Mouse (Mus musculus) heart, embryonic 11.5 days (tissue): ENCODE data around the gene Cd2. TPM values are rescaled to one million over a fixed set of nuclear protein-coding genes. Genes with fewer than 3 reads are reported as not detected.

Experiments
- ATAC-seq: fragments of 200-750 bp; cut with Nextera tagmentation; replicated peaks from 2 replicates; pipeline ENCODE4 v1.8.0; 2017; ENCODE audit warnings: moderate library complexity; ENCODE audit not compliant: insufficient number of reproducible peaks, low FRiP score, low TSS enrichment
- H3K27ac ChIP-seq: fragments of 300-500 bp; sonication (generic); 2 replicates; pipeline ENCODE4 v1.5.1; 2014; ENCODE audit warnings: mild to moderate bottlenecking, low read depth, low read length
- H3K27me3 ChIP-seq: fragments of 300-500 bp; sonication (generic); 2 replicates; pipeline ENCODE4 v1.6.1; 2014; ENCODE audit warnings: mild to moderate bottlenecking, low read length, mixed read lengths; ENCODE audit not compliant: control insufficient read depth, insufficient read depth
- H3K36me3 ChIP-seq: fragments of 300-500 bp; sonication (generic); 2 replicates; pipeline ENCODE4 v1.6.1; 2014; ENCODE audit warnings: mild to moderate bottlenecking, low read length, moderate library complexity, mixed read lengths; ENCODE audit not compliant: control insufficient read depth, insufficient read depth
- H3K4me1 ChIP-seq: fragments of 300-500 bp; sonication (generic); 2 replicates; pipeline ENCODE4 v1.6.1; 2014; ENCODE audit warnings: low read length; ENCODE audit not compliant: control insufficient read depth, insufficient read depth
- H3K4me2 ChIP-seq: fragments of 300-500 bp; sonication (generic); 2 replicates; pipeline ENCODE4 v1.6.1; 2014; ENCODE audit warnings: mild to moderate bottlenecking, moderate library complexity
- H3K4me3 ChIP-seq: fragments of 300-500 bp; sonication (generic); 2 replicates; pipeline ENCODE4 v1.5.1; 2014; ENCODE audit warnings: low read depth, low read length
- H3K9ac ChIP-seq: fragments of 300-500 bp; sonication (generic); 2 replicates; pipeline ENCODE4 v1.6.1; 2014; ENCODE audit warnings: mild to moderate bottlenecking, low read depth, low read length, moderate library complexity
- H3K9me3 ChIP-seq: fragments of 300-500 bp; sonication (generic); replicated peaks from 2 replicates; pipeline ENCODE4 v1.6.1; 2016; ENCODE audit warnings: low read length; ENCODE audit not compliant: control insufficient read depth
- WGBS: fragments of 180-500 bp; shearing (Covaris S2); extraction: QIAGEN DNeasy Blood & Tissue Kit; methylation state at CpG from one replicate; pipeline ENCODE4 v1.1.7; 2014; ENCODE audit not compliant: insufficient replicate concordance; 5-methylcytosine and 5-hydroxymethylcytosine counted together
- polyA plus RNA-seq: library from polyadenylated mRNA; unstranded; fragments of >200 nt; fragmentation: Nextera tagmentation; extraction: Ambion mirVana; gene quantifications from 2 replicates; pipeline ENCODE4 v1.2.1, GENCODE M21; 2014

The Cd2 gene
- polyA plus RNA-seq, 1 experiment from 2014 or later: 0.20 TPM

- H3K9ac ChIP-seq: no peak overlapping the region
- H3K4me3 ChIP-seq: no peak overlapping the region
- peaks cover 14% of the 10 kb centered on the region; the same call in 1 of the 2 replicates for H3K4me1 ChIP-seq
- H3K9me3 ChIP-seq: no peaks in the 10 kb centered on the region
- H3K4me2 ChIP-seq: no peak overlapping the region
- no peak for ATAC-seq
- H3K27ac ChIP-seq: no peak overlapping the region
- H3K36me3 ChIP-seq: no peaks in the 10 kb centered on the region
- H3K27me3 ChIP-seq: no peaks in the 10 kb centered on the region
- WGBS: 80% methylated on average over 5 of the region's 5 CpGs
Measured at GRCm38 (mm10) chr3:101297221-101297620, 9.5 kb upstream of the Cd2 start.

- WGBS: 59% methylated on average over 15 of the region's 15 CpGs
- Histone ChIP-seq H3K27me3 (no peaks in the 10 kb centered on the region), H3K27ac (no peak overlapping the region)
Measured at GRCm38 (mm10) chr3:101295931-101296820, 8.4 kb upstream of the Cd2 start.

DNA sequence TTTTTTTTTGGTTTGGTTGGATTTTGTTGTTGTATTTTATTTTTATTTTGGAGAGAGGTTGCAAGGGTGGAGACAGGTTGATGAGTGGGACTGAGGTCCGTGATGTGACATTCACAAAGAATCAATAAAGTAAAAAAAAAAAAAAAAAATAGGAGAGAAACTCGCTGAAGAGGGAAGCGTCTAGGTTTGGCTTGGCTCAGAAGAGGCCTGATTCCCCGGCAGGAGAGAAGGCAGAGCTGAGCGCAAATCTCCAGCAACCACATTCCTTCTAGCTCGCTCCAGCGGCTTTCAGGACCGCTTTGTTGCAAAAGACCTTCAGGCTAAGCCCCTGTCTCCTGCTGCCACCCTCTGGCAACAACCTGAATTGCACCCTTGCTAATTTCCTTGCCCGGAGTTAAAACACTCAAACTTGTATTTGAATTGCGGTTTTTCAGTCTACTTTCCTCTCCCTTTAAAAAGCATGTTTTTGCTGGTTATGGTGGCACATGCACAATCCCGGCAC is 7.7 kb upstream of the Cd2 start:
- 4% methylated on average over 11 of the region's 11 CpGs for WGBS
- Histone ChIP-seq H3K9ac (no peak overlapping the region), H3K27me3 (no peaks in the 10 kb centered on the region), H3K4me1 (peaks cover 10% of the 10 kb centered on the region; the same call in 1 of the 2 replicates), H3K4me3 (no peak overlapping the region), H3K9me3 (no peaks in the 10 kb centered on the region), H3K36me3 (no peaks in the 10 kb centered on the region), H3K4me2 (peak overlapping the region; percentile 10; the same call in 1 of the 2 replicates), H3K27ac (no peak overlapping the region)
- 0 out of 2 replicates have a peak, but pooled peaks have one; percentile 40 for ATAC-seq

More at GRCm38 (mm10) chr3:101295931-101296820, 8.4 kb upstream of the Cd2 start:
- no peaks in the 10 kb centered on the region for H3K9me3 ChIP-seq
- no peak for ATAC-seq
- H3K4me1 ChIP-seq: peaks cover 14% of the 10 kb centered on the region; the same call in 1 of the 2 replicates
- H3K9ac ChIP-seq: no peak overlapping the region
- no peaks in the 10 kb centered on the region for H3K36me3 ChIP-seq
- H3K4me3 ChIP-seq: no peak overlapping the region
- H3K4me2 ChIP-seq: no peak overlapping the region

- 0 out of 2 replicates have a peak, but pooled peaks have one; percentile 49 for ATAC-seq
- 64% methylated on average over 10 of the region's 10 CpGs for WGBS
- peak overlapping the region; percentile 10; the same call in 1 of the 2 replicates for H3K4me2 ChIP-seq
- no peak overlapping the region for H3K27ac ChIP-seq
- H3K36me3 ChIP-seq: no peaks in the 10 kb centered on the region
- no peak overlapping the region for H3K4me3 ChIP-seq
- no peak overlapping the region for H3K9ac ChIP-seq
- H3K9me3 ChIP-seq: no peaks in the 10 kb centered on the region
- H3K27me3 ChIP-seq: no peaks in the 10 kb centered on the region
- H3K4me1 ChIP-seq: peaks cover 4% of the 10 kb centered on the region; the same call in 1 of the 2 replicates
Measured at GRCm38 (mm10) chr3:101294487-101295365, 7.0 kb upstream of the Cd2 start.

DNA sequence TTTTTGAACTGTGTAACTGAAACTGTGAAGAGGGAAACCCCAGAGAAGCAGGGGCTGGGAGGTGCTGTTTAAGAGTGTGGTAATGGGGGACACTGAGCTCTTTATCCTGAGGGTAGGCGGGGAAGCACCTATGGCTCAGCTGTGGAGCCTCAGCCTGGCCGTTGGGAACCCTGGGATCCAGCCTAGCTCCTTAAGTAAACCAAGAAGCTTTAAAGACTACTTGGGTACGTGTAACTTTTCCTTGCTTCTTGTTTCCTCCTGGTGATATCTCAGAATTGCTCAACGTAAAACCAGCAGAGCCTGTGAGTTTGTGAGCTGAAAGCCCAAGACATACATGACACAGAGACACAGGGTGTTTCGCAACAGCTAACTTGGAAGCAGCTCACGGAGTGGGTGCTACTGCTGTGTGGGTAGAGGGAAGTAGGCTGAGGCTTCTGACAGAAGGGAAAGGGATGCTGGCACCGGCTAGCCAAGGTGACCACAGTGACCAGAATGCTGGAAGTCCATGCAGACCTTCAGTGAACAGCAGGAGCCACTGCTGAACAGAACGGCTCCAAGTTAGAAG is 5.9 kb upstream of the Cd2 start:
- no peak overlapping the region for H3K9ac ChIP-seq
- no peak overlapping the region for H3K4me3 ChIP-seq
- no peak overlapping the region for H3K4me2 ChIP-seq
- no peaks in the 10 kb centered on the region for H3K9me3 ChIP-seq
- no peaks in the 10 kb centered on the region for H3K27me3 ChIP-seq
- H3K4me1 ChIP-seq: peaks cover 4% of the 10 kb centered on the region; the same call in 1 of the 2 replicates
- ATAC-seq: no peak
- no peak overlapping the region for H3K27ac ChIP-seq
- WGBS: 72% methylated on average over 8 of the region's 8 CpGs
- no peaks in the 10 kb centered on the region for H3K36me3 ChIP-seq

DNA sequence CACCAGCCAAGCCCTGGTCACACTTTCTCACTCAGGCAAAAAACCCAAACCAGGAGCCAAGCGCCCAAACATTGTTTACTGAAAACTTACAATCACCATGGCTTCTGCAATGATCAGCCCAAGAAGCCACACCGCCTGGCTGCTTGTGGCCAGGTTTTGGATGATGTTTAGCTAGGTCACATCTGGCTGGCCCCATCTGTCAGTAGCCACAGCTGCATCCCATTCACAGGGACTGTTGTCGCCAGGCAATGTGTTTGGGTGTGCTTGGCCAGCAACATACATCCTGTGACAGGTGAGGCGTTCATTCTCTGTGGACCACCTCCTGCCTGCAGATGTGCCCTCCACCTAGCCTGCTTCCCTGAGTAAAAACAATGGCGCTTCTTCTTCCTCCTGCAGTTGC is 4.9 kb upstream of the Cd2 start:
- Histone ChIP-seq H3K4me2 (no peak overlapping the region), H3K4me3 (no peak overlapping the region), H3K4me1 (peaks cover 4% of the 10 kb centered on the region; the same call in 1 of the 2 replicates), H3K27me3 (no peaks in the 10 kb centered on the region), H3K9me3 (no peaks in the 10 kb centered on the region), H3K9ac (no peak overlapping the region), H3K27ac (no peak overlapping the region), H3K36me3 (no peaks in the 10 kb centered on the region)
- 80% methylated on average over 5 of the region's 5 CpGs for WGBS
- ATAC-seq: no peak

DNA sequence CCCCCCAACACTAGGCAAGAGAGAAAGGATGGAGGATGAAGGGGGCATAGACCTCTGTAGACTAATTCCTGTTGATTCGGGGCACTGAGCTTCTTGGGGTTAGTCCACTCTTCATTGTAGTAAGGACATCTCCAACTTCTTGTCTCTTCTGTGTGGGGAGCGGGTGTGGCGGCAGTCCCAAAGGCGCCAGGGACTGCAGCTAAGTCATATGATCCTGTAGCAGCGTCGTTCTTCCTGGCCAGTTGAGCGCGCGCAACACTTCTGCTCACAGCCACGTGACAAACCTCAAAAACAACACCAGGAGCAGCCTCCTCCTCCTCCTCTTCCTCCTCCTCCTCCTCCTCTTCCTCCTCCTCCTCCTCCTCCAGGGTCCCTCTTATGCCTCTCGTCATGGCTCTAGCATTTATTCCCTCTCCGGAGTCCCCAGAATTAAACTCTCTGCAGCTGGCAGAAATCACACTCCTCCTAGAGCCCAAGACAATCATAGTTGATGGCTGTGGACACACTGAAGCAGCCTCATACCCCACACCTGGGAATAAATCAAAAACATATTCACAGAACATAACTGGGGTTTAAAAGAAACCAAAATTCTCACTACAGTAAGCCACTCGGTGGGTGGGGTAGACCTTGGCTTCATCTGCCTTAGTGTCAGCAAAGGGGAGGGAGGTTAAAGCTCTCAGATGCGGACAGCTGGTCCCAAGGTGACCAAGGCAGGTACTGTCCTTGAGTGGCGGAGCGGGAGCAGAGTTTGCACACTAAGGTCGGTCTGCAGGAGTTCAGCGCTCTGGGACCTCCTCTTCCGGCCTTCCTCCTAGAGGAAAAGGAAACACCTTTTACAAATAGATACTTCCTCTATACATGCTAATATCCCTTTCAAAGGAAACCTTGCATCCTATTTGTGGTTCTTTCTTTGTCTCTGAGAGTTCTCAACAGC is 3.1 kb upstream of the Cd2 start:
- WGBS: 78% methylated on average over 19 of the region's 19 CpGs

More for the DNA sequence above, 3.1 kb upstream of the Cd2 start:
- Histone ChIP-seq H3K4me3 (no peak overlapping the region), H3K27me3 (no peaks in the 10 kb centered on the region), H3K27ac (no peak overlapping the region), H3K9me3 (no peaks in the 10 kb centered on the region), H3K9ac (no peak overlapping the region), H3K4me1 (peaks cover 4% of the 10 kb centered on the region; the same call in 1 of the 2 replicates), H3K36me3 (no peaks in the 10 kb centered on the region), H3K4me2 (no peak overlapping the region)
- no peak for ATAC-seq
